Mouse (Mus musculus): ENCODE data around the gene Nhsl2. TPM values are rescaled to one million over a fixed set of nuclear protein-coding genes. Genes with fewer than 3 reads are reported as not detected.

Nhsl2 gene
- total RNA-seq, 1 experiment = 1.1 TPM

- H3K4me3 ChIP-seq (ENCODE audit: insufficient read depth in 1 of 2, low read depth in 1 of 2, low read length in 2 of 2, poor library complexity in 1 of 2, severe bottlenecking in 1 of 2) = 0 out of 4 replicates have a peak overlapping the region, but pooled peaks of 1 of the 2 experiments have one; percentile 20
- in situ Hi-C loops (cut with MboI; ENCODE audit: low sequenced_read_pairs in 2 of 2, unreplicated experiment in 2 of 2) = no loop called here
- peaks cover 0 to 18% of the 10 kb centered on the region in 2 experiments; a peak in 1 of 4 replicates for H3K4me1 ChIP-seq (ENCODE audit: control insufficient read depth in 2 of 2, insufficient read depth in 2 of 2, low read length in 2 of 2, poor library complexity in 1 of 2)
- DNase-seq (ENCODE audit: low read depth, low spot score) = no peak
- 0 out of 2 replicates have a peak overlapping the region, but pooled peaks have one; percentile 12 for H3K27ac ChIP-seq (ENCODE audit: insufficient read depth, low read depth, low read length, poor library complexity, severe bottlenecking)
- H3K9me3 ChIP-seq (ENCODE audit: control insufficient read depth, insufficient read depth, low read depth, low read length) = no peaks in the 10 kb centered on the region
- no peak overlapping the region for H3K9ac ChIP-seq (ENCODE audit: insufficient read depth, low read depth, low read length, poor library complexity, severe bottlenecking)
- no peaks in the 10 kb centered on the region for H3K36me3 ChIP-seq (ENCODE audit: control insufficient read depth, insufficient read depth, low read length, poor library complexity, severe bottlenecking)
- TF ChIP-seq ZNF384 (IDR thresholded peaks at IDR 0.05; ENCODE audit: low read depth, low read length) = no peak
- no peak for TF ChIP-seq MAFK (IDR thresholded peaks at IDR 0.05; ENCODE audit: insufficient read depth, low read depth, low read length)
- no peak for TF ChIP-seq ZC3H11A (IDR thresholded peaks at IDR 0.05; ENCODE audit: borderline replicate concordance, low read depth, low read length)
- TF ChIP-seq CHD2 (IDR thresholded peaks at IDR 0.05; ENCODE audit: low read depth, low read length) = no peak
- TF ChIP-seq HCFC1 (IDR thresholded peaks at IDR 0.05; ENCODE audit: borderline replicate concordance, insufficient read depth, low read length) = no peak
These were observed 155.2 kb downstream of the Nhsl2 start for GRCm38 (mm10) chrX:102004370-102004769.

DNA sequence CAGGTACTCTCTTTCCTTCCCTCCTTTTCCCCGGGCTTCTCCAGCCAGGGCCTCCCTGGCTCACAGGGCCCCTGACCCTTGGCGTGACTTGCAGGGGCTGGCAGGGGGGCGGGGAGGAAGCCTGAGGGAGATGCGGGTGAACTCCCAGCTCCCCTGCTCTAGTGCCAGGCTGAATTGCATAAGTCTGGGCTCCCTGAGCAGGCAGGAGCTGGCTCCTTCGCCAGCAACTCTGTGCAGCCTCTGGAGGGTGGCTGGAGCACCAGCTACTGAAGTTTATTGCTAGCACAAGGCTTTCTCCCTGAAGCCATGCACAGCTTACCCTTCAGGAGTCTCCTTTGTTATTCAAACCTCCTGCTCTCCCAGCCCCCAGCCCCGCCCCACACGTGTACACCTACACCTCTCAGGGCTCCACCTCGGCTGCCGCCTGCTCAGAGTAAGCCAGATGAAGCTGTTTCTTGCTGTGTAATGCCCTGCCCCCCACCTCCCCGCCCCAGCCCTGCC, 156.0 kb downstream of the Nhsl2 start:
- H3K4me1 ChIP-seq (ENCODE audit: control insufficient read depth in 2 of 2, insufficient read depth in 2 of 2, low read length in 2 of 2, poor library complexity in 1 of 2) = peaks cover 0 to 18% of the 10 kb centered on the region in 2 experiments; a peak in 1 of 4 replicates
- H3K9me3 ChIP-seq (ENCODE audit: control insufficient read depth, insufficient read depth, low read depth, low read length) = no peaks in the 10 kb centered on the region
- 0 out of 2 replicates have a peak overlapping the region, but pooled peaks have one; percentile 57 for H3K27ac ChIP-seq (ENCODE audit: insufficient read depth, low read depth, low read length, poor library complexity, severe bottlenecking)
- H3K9ac ChIP-seq (ENCODE audit: insufficient read depth, low read depth, low read length, poor library complexity, severe bottlenecking) = peak overlapping the region; percentile 62; the same call in 1 of the 2 replicates
- peak; percentile 49 for DNase-seq (ENCODE audit: low read depth, low spot score)
- no peaks in the 10 kb centered on the region for H3K36me3 ChIP-seq (ENCODE audit: control insufficient read depth, insufficient read depth, low read length, poor library complexity, severe bottlenecking)
- H3K4me3 ChIP-seq (ENCODE audit: insufficient read depth in 1 of 2, low read depth in 1 of 2, low read length in 2 of 2, poor library complexity in 1 of 2, severe bottlenecking in 1 of 2) = peak overlapping the region; percentile 49 to 58
- TF ChIP-seq MAFK (IDR thresholded peaks at IDR 0.05; ENCODE audit: insufficient read depth, low read depth, low read length) = peak; percentile 21; the same call in 1 of the 2 replicates
- TF ChIP-seq ZC3H11A (IDR thresholded peaks at IDR 0.05; ENCODE audit: borderline replicate concordance, low read depth, low read length) = no peak
- TF ChIP-seq ZNF384 (IDR thresholded peaks at IDR 0.05; ENCODE audit: low read depth, low read length) = no peak
- TF ChIP-seq HCFC1 (IDR thresholded peaks at IDR 0.05; ENCODE audit: borderline replicate concordance, insufficient read depth, low read length) = no peak
- in situ Hi-C loops (cut with MboI; ENCODE audit: low sequenced_read_pairs in 2 of 2, unreplicated experiment in 2 of 2) = no loop called here

DNA sequence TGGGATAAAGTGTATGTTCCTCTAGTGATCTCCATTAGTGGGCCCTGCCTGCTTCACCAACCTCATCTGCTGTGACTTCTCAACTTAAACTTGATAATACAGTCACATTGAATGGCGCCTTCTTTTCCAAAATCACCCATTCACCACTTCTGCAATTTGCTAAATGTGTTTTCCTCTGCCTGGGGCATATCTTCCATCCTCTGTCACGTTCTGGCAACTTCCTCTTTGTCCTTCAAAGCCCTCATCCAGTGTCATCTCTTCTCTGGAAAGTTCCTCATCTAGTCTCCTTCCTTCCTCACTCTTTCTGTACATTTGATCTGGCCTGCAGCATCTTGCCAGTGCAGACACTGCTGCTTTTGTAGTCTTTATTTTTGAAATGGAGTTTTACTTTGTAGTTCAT, 158.8 kb downstream of the Nhsl2 start:
- no peak overlapping the region for H3K4me3 ChIP-seq (ENCODE audit: insufficient read depth in 1 of 2, low read depth in 1 of 2, low read length in 2 of 2, poor library complexity in 1 of 2, severe bottlenecking in 1 of 2)
- H3K9me3 ChIP-seq (ENCODE audit: control insufficient read depth, insufficient read depth, low read depth, low read length) = no peaks in the 10 kb centered on the region
- no peak overlapping the region for H3K9ac ChIP-seq (ENCODE audit: insufficient read depth, low read depth, low read length, poor library complexity, severe bottlenecking)
- TF ChIP-seq ZC3H11A (IDR thresholded peaks at IDR 0.05; ENCODE audit: borderline replicate concordance, low read depth, low read length) = no peak
- TF ChIP-seq HCFC1 (IDR thresholded peaks at IDR 0.05; ENCODE audit: borderline replicate concordance, insufficient read depth, low read length) = no peak
- TF ChIP-seq CHD2 (IDR thresholded peaks at IDR 0.05; ENCODE audit: low read depth, low read length) = no peak
- no peak for TF ChIP-seq MAFK (IDR thresholded peaks at IDR 0.05; ENCODE audit: insufficient read depth, low read depth, low read length)
- TF ChIP-seq ZNF384 (IDR thresholded peaks at IDR 0.05; ENCODE audit: low read depth, low read length) = no peak
- in situ Hi-C loops (cut with MboI; ENCODE audit: low sequenced_read_pairs in 2 of 2, unreplicated experiment in 2 of 2) = no loop called here
- DNase-seq (ENCODE audit: low read depth, low spot score) = no peak
- H3K27ac ChIP-seq (ENCODE audit: insufficient read depth, low read depth, low read length, poor library complexity, severe bottlenecking) = no peak overlapping the region
- H3K36me3 ChIP-seq (ENCODE audit: control insufficient read depth, insufficient read depth, low read length, poor library complexity, severe bottlenecking) = no peaks in the 10 kb centered on the region
- peaks cover 0 to 18% of the 10 kb centered on the region in 2 experiments; a peak in 1 of 4 replicates for H3K4me1 ChIP-seq (ENCODE audit: control insufficient read depth in 2 of 2, insufficient read depth in 2 of 2, low read length in 2 of 2, poor library complexity in 1 of 2)

GRCm38 (mm10) chrX:102017213-102017923, 168.2 kb downstream of the Nhsl2 start:
- no peaks in the 10 kb centered on the region for H3K36me3 ChIP-seq (ENCODE audit: control insufficient read depth, insufficient read depth, low read length, poor library complexity, severe bottlenecking)
- H3K27ac ChIP-seq (ENCODE audit: insufficient read depth, low read depth, low read length, poor library complexity, severe bottlenecking) = no peak overlapping the region
- no peak for TF ChIP-seq ZC3H11A (IDR thresholded peaks at IDR 0.05; ENCODE audit: borderline replicate concordance, low read depth, low read length)
- no peak for TF ChIP-seq HCFC1 (IDR thresholded peaks at IDR 0.05; ENCODE audit: borderline replicate concordance, insufficient read depth, low read length)
- no peak for TF ChIP-seq CHD2 (IDR thresholded peaks at IDR 0.05; ENCODE audit: low read depth, low read length)
- no peak for TF ChIP-seq ZNF384 (IDR thresholded peaks at IDR 0.05; ENCODE audit: low read depth, low read length)
- no peak for TF ChIP-seq MAFK (IDR thresholded peaks at IDR 0.05; ENCODE audit: insufficient read depth, low read depth, low read length)
- no peak overlapping the region for H3K4me3 ChIP-seq (ENCODE audit: insufficient read depth in 1 of 2, low read depth in 1 of 2, low read length in 2 of 2, poor library complexity in 1 of 2, severe bottlenecking in 1 of 2)
- in situ Hi-C loops (cut with MboI; ENCODE audit: low sequenced_read_pairs in 2 of 2, unreplicated experiment in 2 of 2) = no loop called here
- no peak overlapping the region for H3K9ac ChIP-seq (ENCODE audit: insufficient read depth, low read depth, low read length, poor library complexity, severe bottlenecking)
- DNase-seq (ENCODE audit: low read depth, low spot score) = no peak
- H3K4me1 ChIP-seq (ENCODE audit: control insufficient read depth in 2 of 2, insufficient read depth in 2 of 2, low read length in 2 of 2, poor library complexity in 1 of 2) = no peaks in the 10 kb centered on the region
- H3K9me3 ChIP-seq (ENCODE audit: control insufficient read depth, insufficient read depth, low read depth, low read length) = no peaks in the 10 kb centered on the region
